34 mouse cellular contexts compared by ENCODE assay signal in the genomic region with DNA sequence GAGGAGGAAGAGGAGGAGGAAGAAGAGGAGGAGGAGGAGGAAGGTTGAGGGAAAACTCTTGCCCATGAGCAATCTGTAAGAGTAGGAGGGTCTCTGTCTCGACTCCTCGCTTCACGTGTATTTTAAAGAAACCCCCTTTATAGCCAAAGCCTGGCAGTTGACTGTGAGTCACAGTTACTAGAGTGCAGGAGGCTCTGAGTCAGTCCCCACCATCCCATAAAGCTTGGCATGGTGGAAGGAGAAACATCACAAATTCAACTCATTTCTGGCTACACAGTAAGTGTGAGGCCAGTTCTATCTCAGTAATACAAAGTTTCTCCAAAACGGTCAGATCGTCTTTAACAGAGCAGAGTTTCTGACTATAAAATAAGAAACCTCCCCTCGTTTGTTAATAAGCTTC. TPM values are rescaled to one million over a fixed set of nuclear protein-coding genes. Genes with fewer than 3 reads are reported as not detected.
"Had no signal": no experiment of that assay in that cellular context is flagged by ENCODE, and none has a peak within 500 bp of the region (broad histone marks: within the 10 kb centered on the region; RNA-seq: fewer than 3 reads in every experiment).

No protein-coding gene starts in this region.

- H3K4me3 ChIP-seq: heart, adult 2 months; heart, embryonic 13.5 days; heart, embryonic 15.5 days; hindbrain, embryonic 13.5 days; hindbrain, embryonic 15.5 days; kidney, embryonic 15.5 days; left cerebral cortex, adult 2 months; limb, embryonic 10.5 days; limb, embryonic 12.5 days; liver, embryonic 13.5 days; liver, embryonic 15.5 days had no signal

- H3K9me3 ChIP-seq: heart, embryonic 13.5 days; heart, embryonic 15.5 days; hindbrain, embryonic 13.5 days; hindbrain, embryonic 15.5 days; kidney, embryonic 15.5 days; limb, embryonic 10.5 days; limb, embryonic 12.5 days; liver, embryonic 13.5 days; liver, embryonic 15.5 days had no signal

- H3K4me1 ChIP-seq: hindbrain, embryonic 13.5 days; hindbrain, embryonic 15.5 days had no signal

- H3K27ac ChIP-seq: heart, adult 2 months; heart, embryonic 13.5 days; heart, embryonic 15.5 days; hindbrain, embryonic 13.5 days; hindbrain, embryonic 15.5 days; hindbrain, postnatal 0 days; kidney, embryonic 15.5 days; kidney, postnatal 0 days; left cerebral cortex, adult 2 months; limb, embryonic 10.5 days; limb, embryonic 12.5 days; liver, embryonic 13.5 days; liver, embryonic 15.5 days had no signal

- DNase-seq: gastrocnemius, postnatal 14 days; gastrocnemius, postnatal 36 days; heart, adult 11 months; heart, adult 2 months; heart, postnatal 14 days; heart, postnatal 36 days; kidney, adult 11 months; kidney, adult 2 months; kidney, adult 9 months; kidney, postnatal 14 days; kidney, postnatal 36 days; layer of hippocampus, adult 9-11 months; liver; liver, embryonic 13.5 days had no signal

- H3K36me3 ChIP-seq: heart, embryonic 13.5 days; heart, embryonic 15.5 days; hindbrain, embryonic 13.5 days; hindbrain, embryonic 15.5 days; kidney, embryonic 15.5 days; limb, embryonic 10.5 days; limb, embryonic 12.5 days; liver, embryonic 13.5 days; liver, embryonic 15.5 days had no signal

- H3K9ac ChIP-seq: heart, embryonic 13.5 days; heart, embryonic 15.5 days; hindbrain, embryonic 13.5 days; hindbrain, embryonic 15.5 days; kidney, embryonic 15.5 days; limb, embryonic 12.5 days; liver, embryonic 13.5 days; liver, embryonic 15.5 days had no signal

- H3K27me3 ChIP-seq: hindbrain, embryonic 13.5 days; hindbrain, embryonic 15.5 days; kidney, embryonic 15.5 days; limb, embryonic 12.5 days; liver, embryonic 13.5 days; liver, embryonic 15.5 days had no signal

- ATAC-seq: hindbrain, postnatal 0 days; intestine, embryonic 16.5 days had no signal

- H3K4me2 ChIP-seq: heart, embryonic 11.5 days; heart, embryonic 13.5 days; heart, embryonic 15.5 days; hindbrain, embryonic 13.5 days; hindbrain, embryonic 15.5 days; kidney, embryonic 15.5 days; limb, embryonic 12.5 days; liver, embryonic 11.5 days; liver, embryonic 13.5 days; liver, embryonic 15.5 days had no signal

RNA-seq across cellular contexts. Expression of a gene that starts 27.4 kb away (rescaled TPM):
- total RNA-seq: gastrocnemius, adult 18-20 months; gastrocnemius, adult 8-10 months; gastrocnemius, postnatal 14 days; hematopoietic stem cell, adult 5-6 weeks; hindbrain, postnatal 0 days had no signal
- polyA plus RNA-seq: gonadal fat pad, adult 2 months; hindbrain, embryonic 13.5 days; hindbrain, embryonic 15.5 days; hindbrain, postnatal 0 days; intestine, embryonic 14.5 days; intestine, embryonic 16.5 days; kidney, adult 2 months; kidney, embryonic 15.5 days; kidney, postnatal 0 days; large intestine, adult 2 months; limb, embryonic 10.5 days; limb, embryonic 12.5 days; liver, embryonic 11.5 days; liver, embryonic 13.5 days; liver, embryonic 15.5 days had no signal
